ENCODE assay signal across 1 mouse cellular context in genomic region chr7:44869697-44870528, GRCm38 (mm10).
A peak's percentile ranks its signal among the peaks of the same experiment; 100 is the strongest.
TF ChIP-seq lines count a peak whose summit lies in the region.

Gene Ptov1 (minus strand): TSS chr7:44869788.

TF ChIP-seq in CH12.LX, 34 proteins besides CTCF, POLR2A, EP300 and RAD21 (continued from another document):
- TF ChIP-seq ZC3H11A (IDR thresholded peaks at IDR 0.05; ENCODE audit: low read depth, low read length) (no peak), MAZ (IDR thresholded peaks at IDR 0.05; ENCODE audit: low read depth, low read length) (0 out of 2 replicates have a peak, but pooled peaks have one; percentile 34), PAX5 (IDR thresholded peaks at IDR 0.05; ENCODE audit: low read length) (no peak), ELF1 (IDR thresholded peaks at IDR 0.05; ENCODE audit: low read depth, low read length) (no peak), IRF4 (IDR thresholded peaks at IDR 0.05; ENCODE audit: low read depth, low read length) (peak; percentile 28; the same call in 1 of the 2 replicates), MAFK (IDR thresholded peaks at IDR 0.05; ENCODE audit: insufficient replicate concordance, low read length) (no peak), RCOR1 (conservative IDR thresholded peaks at IDR 0.05; ENCODE audit: low read depth, low read length) (no peak)
